Mouse (Mus musculus): ENCODE measurements around the gene Dnajc17.

DNA sequence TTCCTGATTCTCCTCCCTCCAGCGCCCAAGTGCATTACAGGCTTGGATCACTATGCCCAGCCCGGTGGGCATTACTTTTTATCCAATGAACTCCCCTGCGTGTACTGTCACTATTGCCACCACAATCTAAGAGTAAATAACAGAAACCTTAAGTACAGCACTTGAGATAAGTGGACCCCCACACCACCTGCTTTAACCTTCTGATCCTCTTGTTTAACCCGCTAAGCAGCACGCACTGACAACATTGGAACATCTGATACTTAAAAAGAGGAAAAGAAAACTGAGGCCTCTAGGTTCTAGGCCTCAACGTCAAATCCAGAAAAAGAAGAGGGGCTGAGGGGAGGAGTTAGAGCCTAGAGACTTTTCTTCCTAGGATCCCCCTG, 643 bp downstream of the Dnajc17 start:
- no peak for TF ChIP-seq CTCF (IDR thresholded peaks at IDR 0.05)
- TF ChIP-seq POLR2A (IDR thresholded peaks at IDR 0.05; ENCODE audit: insufficient read depth, low read depth, low read length) = no peak
- no peak for TF ChIP-seq EP300 (IDR thresholded peaks at IDR 0.05; ENCODE audit: insufficient read depth, low read depth, low read length)
